Mouse (Mus musculus) heart, postnatal 0 days (tissue): ENCODE results near the gene Rab28. TPM values are rescaled to one million over a fixed set of nuclear protein-coding genes. Genes with fewer than 3 reads are reported as not detected.
A peak's percentile ranks its signal among the peaks of the same experiment; 100 is the strongest.
"Not testable (repeated sequence)": the region's sequence is repeated elsewhere in the genome, so short reads cannot be mapped to it uniquely, and the experiment has no call there.

Experiments
- ATAC-seq: fragments of 200-750 bp; cut with Nextera tagmentation; 2 replicates; pipeline ENCODE4 v1.8.0; 2017; ENCODE audit warnings: low read depth, moderate number of reproducible peaks, moderate library complexity; ENCODE audit not compliant: insufficient read depth
- DNase-seq: peaks from one replicate; pipeline ENCODE4 v3.0.0-alpha.2; 2016; ENCODE audit warnings: low spot score
- H3K27ac ChIP-seq: fragments of 300-500 bp; sonication (generic); 2 replicates; pipeline ENCODE4 v1.5.1; 2014; ENCODE audit warnings: low read depth, mild to moderate bottlenecking
- H3K27me3 ChIP-seq: fragments of 300-500 bp; sonication (generic); 2 replicates; pipeline ENCODE4 v1.6.1; 2014; ENCODE audit warnings: low read length, mixed read lengths; ENCODE audit not compliant: control insufficient read depth, insufficient read depth
- H3K36me3 ChIP-seq: fragments of 300-500 bp; sonication (generic); replicated peaks from 2 replicates; pipeline ENCODE4 v1.6.1; 2014; ENCODE audit warnings: low read length, mixed read lengths; ENCODE audit not compliant: control insufficient read depth, insufficient read depth
- H3K4me1 ChIP-seq: fragments of 300-500 bp; sonication (generic); 2 replicates; pipeline ENCODE4 v1.6.1; 2014; ENCODE audit warnings: antibody characterized with exemption; ENCODE audit not compliant: control insufficient read depth, insufficient read depth
- H3K4me2 ChIP-seq: fragments of 300-500 bp; sonication (generic); 2 replicates; pipeline ENCODE4 v1.6.1; 2014; ENCODE audit warnings: low read depth, mild to moderate bottlenecking, low read length, moderate library complexity
- H3K4me3 ChIP-seq: fragments of 300-500 bp; sonication (generic); 2 replicates; pipeline ENCODE4 v1.5.1; 2014; ENCODE audit warnings: low read depth, low read length
- H3K9ac ChIP-seq: fragments of 300-500 bp; sonication (generic); replicated peaks from 2 replicates; pipeline ENCODE4 v1.6.1; 2014; ENCODE audit warnings: low read depth, low read length, mixed read lengths
- H3K9me3 ChIP-seq: fragments of 300-500 bp; sonication (generic); replicated peaks from 2 replicates; pipeline ENCODE4 v1.6.1; 2016; ENCODE audit warnings: low read length; ENCODE audit not compliant: control insufficient read depth
- CTCF ChIP-seq: IDR thresholded peaks from 2 replicates; pipeline ENCODE4 v1.5.1; 2016; ENCODE audit warnings: antibody characterized with exemption, control low read depth, low read depth
- EP300 ChIP-seq: IDR thresholded peaks from 2 replicates; pipeline ENCODE4 v1.6.1; 2016; ENCODE audit warnings: antibody characterized with exemption, low read depth
- WGBS: fragments of 180-500 bp; shearing (Covaris S2); extraction: QIAGEN DNeasy Blood & Tissue Kit; methylation state at CpG from one replicate; pipeline ENCODE4 v1.1.7; 2014; 5-methylcytosine and 5-hydroxymethylcytosine counted together
- polyA plus RNA-seq: library from polyadenylated mRNA; unstranded; fragments of >200 nt; fragmentation: Nextera tagmentation; extraction: Ambion mirVana; gene quantifications from 2 replicates; pipeline ENCODE4 v1.2.1, GENCODE M21; 2015
- total RNA-seq: library from RNA; depleted of rRNA; stranded (reverse); fragments of >200 nt; gene quantifications from 2 replicates; pipeline ENCODE4 v1.2.3, GENCODE M21; 2014; ENCODE audit warnings: low replicate concordance

Gene Rab28
- total and polyA plus RNA-seq, 2 experiments from 2014 or later, result 31.4 to 54.9 TPM

DNA sequence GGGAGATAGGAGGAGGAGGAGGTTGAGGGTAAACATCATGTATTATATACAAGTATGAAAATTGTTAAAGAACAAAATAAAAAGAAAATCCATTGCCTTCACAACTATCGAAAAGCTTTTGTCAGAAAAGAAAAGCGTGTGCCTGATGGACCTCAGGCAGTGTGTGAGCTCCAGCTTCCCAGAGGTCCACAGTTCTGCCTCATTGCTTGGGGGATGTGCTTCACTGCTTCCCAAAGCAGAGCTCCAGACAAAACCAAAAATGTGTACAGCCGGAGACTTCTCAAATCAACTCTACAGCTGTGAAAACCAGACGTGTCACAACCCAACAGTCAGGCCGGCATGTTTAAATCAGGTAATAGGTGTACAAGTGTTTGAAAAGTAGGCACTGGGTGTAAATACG lies 17.6 kb upstream of the Rab28 start:
- H3K27me3 ChIP-seq, result no peaks in the 10 kb centered on the region
- TF ChIP-seq CTCF (no peak), EP300 (no peak)
- DNase-seq (no peak), ATAC-seq (no peak)
- WGBS, result 74% methylated on average over 6 of the region's 6 CpGs
- H3K4me2 ChIP-seq, result no peak overlapping the region
- H3K4me3 ChIP-seq, result no peak overlapping the region
- H3K9ac ChIP-seq, result no peak overlapping the region
- no peak overlapping the region for H3K27ac ChIP-seq
- no peaks in the 10 kb centered on the region for H3K4me1 ChIP-seq
- no peaks in the 10 kb centered on the region for H3K9me3 ChIP-seq
- H3K36me3 ChIP-seq, result no peaks in the 10 kb centered on the region

- peak overlapping the region; percentile 92 for H3K27ac ChIP-seq
- ATAC-seq (peak; percentile 84), DNase-seq (peak; percentile 59)
- no peaks in the 10 kb centered on the region for H3K36me3 ChIP-seq
- peak overlapping the region; percentile 99 for H3K4me2 ChIP-seq
- 0 out of 2 replicates have a peak, but pooled peaks cover 7% of the 10 kb centered on the region for H3K4me1 ChIP-seq
- no peak for TF ChIP-seq EP300
- TF ChIP-seq CTCF, result no peak
- under 1% methylated on average over 63 of the region's 63 CpGs for WGBS
- H3K9ac ChIP-seq, result peak overlapping the region; percentile 80
- peak overlapping the region; percentile 96 for H3K4me3 ChIP-seq
- H3K27me3 ChIP-seq, result no peaks in the 10 kb centered on the region
- H3K9me3 ChIP-seq, result no peaks in the 10 kb centered on the region
Measured at GRCm38 (mm10) chr5:41707115-41708015, 592 bp downstream of the Rab28 start.

DNA sequence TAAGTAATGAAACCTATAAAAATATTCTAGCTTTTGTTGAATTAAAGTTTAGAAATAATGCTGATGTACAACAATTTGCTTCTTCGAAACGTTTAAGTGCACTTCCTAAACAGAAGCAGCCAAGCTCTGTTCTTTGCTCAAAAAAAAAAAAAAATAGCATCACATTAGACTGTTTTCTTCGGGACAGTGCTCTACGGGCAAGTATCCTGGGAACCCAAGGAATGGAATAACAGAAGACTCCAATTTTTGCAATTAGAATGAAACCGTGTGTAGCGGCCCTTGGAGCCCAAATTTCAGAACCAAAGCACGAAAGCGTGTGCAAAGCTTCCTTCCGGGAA lies 1.2 kb downstream of the Rab28 start:
- Histone ChIP-seq H3K36me3 (no peaks in the 10 kb centered on the region), H3K4me2 (peak overlapping the region; percentile 99), H3K27ac (no peak overlapping the region), H3K9me3 (no peaks in the 10 kb centered on the region), H3K4me3 (peak overlapping the region; percentile 96), H3K4me1 (0 out of 2 replicates have a peak, but pooled peaks cover 7% of the 10 kb centered on the region), H3K9ac (peak overlapping the region; percentile 80), H3K27me3 (no peaks in the 10 kb centered on the region)
- ATAC-seq (no peak), DNase-seq (no peak)
- no peak for TF ChIP-seq EP300
- TF ChIP-seq CTCF, result no peak
- WGBS, result 7% methylated on average over 9 of the region's 9 CpGs

DNA sequence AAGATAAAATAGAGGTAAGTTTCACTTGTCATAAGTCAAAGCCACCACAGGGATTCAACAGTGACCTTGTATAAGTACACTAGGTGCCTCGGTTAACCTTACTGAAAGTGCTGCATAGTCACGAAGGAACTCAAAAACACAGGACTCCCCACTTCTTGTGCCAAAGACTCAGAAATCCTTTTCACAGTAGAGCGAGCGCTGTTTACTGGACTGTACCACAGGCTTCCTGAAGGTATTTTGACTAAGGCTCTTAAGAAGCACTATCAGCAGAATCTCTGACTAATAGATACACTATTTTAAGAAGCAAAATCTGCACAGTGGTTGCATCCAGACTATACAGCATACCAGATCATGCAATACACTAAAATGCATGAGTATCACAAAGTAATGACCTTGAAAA lies 6.9 kb downstream of the Rab28 start:
- 75% methylated on average over 4 of the region's 4 CpGs for WGBS
- ATAC-seq, result not testable (repeated sequence)

GRCm38 (mm10) chr5:41697958-41698357 lies 10.0 kb downstream of the Rab28 start:
- TF ChIP-seq EP300, result no peak
- no peak for TF ChIP-seq CTCF
- DNase-seq, result no peak
- no peak overlapping the region for H3K27ac ChIP-seq

More for the DNA sequence above, 6.9 kb downstream of the Rab28 start:
- not testable (repeated sequence) for H3K4me3 ChIP-seq, H3K27ac ChIP-seq, H3K9me3 ChIP-seq, H3K4me1 ChIP-seq, DNase-seq, H3K27me3 ChIP-seq, H3K9ac ChIP-seq, H3K36me3 ChIP-seq, H3K4me2 ChIP-seq

GRCm38 (mm10) chr5:41685016-41685415 lies 22.9 kb downstream of the Rab28 start:
- ATAC-seq (no peak), DNase-seq (no peak)
- Histone ChIP-seq H3K9me3 (no peaks in the 10 kb centered on the region), H3K27me3 (no peaks in the 10 kb centered on the region), H3K36me3 (peaks cover 4% of the 10 kb centered on the region; the same call in 1 of the 2 replicates), H3K27ac (no peak overlapping the region), H3K4me2 (no peak overlapping the region), H3K4me3 (no peak overlapping the region), H3K9ac (no peak overlapping the region), H3K4me1 (0 out of 2 replicates have a peak, but pooled peaks cover 6% of the 10 kb centered on the region)
- no peak for TF ChIP-seq EP300
- TF ChIP-seq CTCF, result no peak

More at GRCm38 (mm10) chr5:41697958-41698357, 10.0 kb downstream of the Rab28 start:
- H3K9ac ChIP-seq, result no peak overlapping the region
- H3K9me3 ChIP-seq, result no peaks in the 10 kb centered on the region
- H3K36me3 ChIP-seq, result no peaks in the 10 kb centered on the region
- no peaks in the 10 kb centered on the region for H3K27me3 ChIP-seq
- ATAC-seq, result no peak
- no peaks in the 10 kb centered on the region for H3K4me1 ChIP-seq
- no peak overlapping the region for H3K4me3 ChIP-seq
- H3K4me2 ChIP-seq, result no peak overlapping the region
